Mouse (Mus musculus) liver, embryonic 12.5 days (tissue): ENCODE results near the gene D5Ertd579e. TPM values are rescaled to one million over a fixed set of nuclear protein-coding genes. Genes with fewer than 3 reads are reported as not detected.

ENCODE experiments used
- ATAC-seq: fragments of 200-750 bp; cut with Nextera tagmentation; 2 replicates; pipeline ENCODE4 v1.8.0; 2017; ENCODE audit warnings: moderate number of reproducible peaks, mild to moderate bottlenecking, moderate library complexity
- H3K27ac ChIP-seq: fragments of 300-500 bp; sonication (generic); 2 replicates; pipeline ENCODE4 v1.5.1; 2016; ENCODE audit warnings: mild to moderate bottlenecking
- H3K27me3 ChIP-seq: fragments of 300-500 bp; sonication (generic); replicated peaks from 2 replicates; pipeline ENCODE4 v1.6.1; 2016; ENCODE audit warnings: mild to moderate bottlenecking, moderate library complexity
- H3K36me3 ChIP-seq: fragments of 300-500 bp; sonication (generic); 2 replicates; pipeline ENCODE4 v1.6.1; 2016; ENCODE audit warnings: mild to moderate bottlenecking, moderate library complexity
- H3K4me1 ChIP-seq: fragments of 300-500 bp; sonication (generic); 2 replicates; pipeline ENCODE4 v1.6.1; 2016
- H3K4me2 ChIP-seq: fragments of 300-500 bp; sonication (generic); 2 replicates; pipeline ENCODE4 v1.6.1; 2016; ENCODE audit warnings: mild to moderate bottlenecking, moderate library complexity
- H3K4me3 ChIP-seq: fragments of 300-500 bp; sonication (generic); 2 replicates; pipeline ENCODE4 v1.5.1; 2016; ENCODE audit warnings: mild to moderate bottlenecking, moderate library complexity
- H3K9ac ChIP-seq: fragments of 300-500 bp; sonication (generic); 2 replicates; pipeline ENCODE4 v1.6.1; 2016; ENCODE audit warnings: mild to moderate bottlenecking, moderate library complexity
- H3K9me3 ChIP-seq: fragments of 300-500 bp; sonication (generic); replicated peaks from 2 replicates; pipeline ENCODE4 v1.6.1; 2016; ENCODE audit warnings: mild to moderate bottlenecking, moderate library complexity
- WGBS: fragments of 180-500 bp; shearing (Covaris S2); methylation state at CpG from one replicate; pipeline ENCODE4 v1.1.7; 2016; ENCODE audit not compliant: insufficient replicate concordance; 5-methylcytosine and 5-hydroxymethylcytosine counted together
- polyA plus RNA-seq: library from polyadenylated mRNA; unstranded; fragments of >200 nt; fragmentation: Nextera tagmentation; extraction: Ambion mirVana; gene quantifications from 2 replicates; pipeline ENCODE4 v1.2.1, GENCODE M21; 2016

D5Ertd579e gene
- polyA plus RNA-seq, 1 experiment from 2014 or later, result 28.5 TPM

- 11% methylated on average over 3 of the region's 3 CpGs for WGBS
- Histone ChIP-seq H3K4me3 (no peak overlapping the region), H3K27me3 (peaks cover 13% of the 10 kb centered on the region; the same call in 1 of the 2 replicates), H3K4me1 (peaks cover 29% of the 10 kb centered on the region), H3K4me2 (no peak overlapping the region), H3K9ac (no peak overlapping the region), H3K36me3 (peaks cover 17% of the 10 kb centered on the region), H3K27ac (no peak overlapping the region), H3K9me3 (no peaks in the 10 kb centered on the region)
- ATAC-seq, result no peak
Measured at GRCm38 (mm10) chr5:36595115-36595514, 100.7 kb downstream of the D5Ertd579e start.

GRCm38 (mm10) chr5:36594344-36594743, 101.5 kb downstream of the D5Ertd579e start:
- H3K9ac ChIP-seq, result no peak overlapping the region
- H3K4me3 ChIP-seq, result no peak overlapping the region
- H3K27me3 ChIP-seq, result peaks cover 13% of the 10 kb centered on the region; the same call in 1 of the 2 replicates
- H3K27ac ChIP-seq, result no peak overlapping the region
- 74% methylated on average over 3 of the region's 3 CpGs for WGBS
- no peak for ATAC-seq
- H3K4me2 ChIP-seq, result no peak overlapping the region
- no peaks in the 10 kb centered on the region for H3K9me3 ChIP-seq
- peaks cover 29% of the 10 kb centered on the region for H3K4me1 ChIP-seq
- H3K36me3 ChIP-seq, result peaks cover 10% of the 10 kb centered on the region

- no peak within 1 kb of the TSS for H3K4me3 ChIP-seq
- ATAC-seq, result no peak
Measured at GRCm38 (mm10) chr5:36593176-36593575, 102.6 kb downstream of the D5Ertd579e start, which contains the start of gene Tbc1d14. Gene Tbc1d14 (minus strand): TSS chr5:36593276.

GRCm38 (mm10) chr5:36590499-36590920, 105.3 kb downstream of the D5Ertd579e start:
- 0 out of 2 replicates have a peak, but pooled peaks have one; percentile 5 for ATAC-seq
- H3K27ac ChIP-seq, result no peak overlapping the region

More at GRCm38 (mm10) chr5:36593176-36593575, 102.6 kb downstream of the D5Ertd579e start, which contains the start of gene Tbc1d14:
- Histone ChIP-seq H3K27ac (no peak within 1 kb of the TSS), H3K36me3 (no peaks in the 10 kb centered on the region), H3K4me2 (no peak within 1 kb of the TSS), H3K4me1 (peaks cover 28% of the 10 kb centered on the region), H3K9ac (no peak within 1 kb of the TSS), H3K9me3 (no peaks in the 10 kb centered on the region), H3K27me3 (peaks cover 13% of the 10 kb centered on the region; the same call in 1 of the 2 replicates)
- WGBS, result 59% methylated on average over 5 of the region's 5 CpGs

GRCm38 (mm10) chr5:36584299-36584698, 111.5 kb downstream of the D5Ertd579e start:
- no peak overlapping the region for H3K4me2 ChIP-seq
- H3K4me1 ChIP-seq, result peaks cover 35% of the 10 kb centered on the region
- ATAC-seq, result no peak
- H3K36me3 ChIP-seq, result no peaks in the 10 kb centered on the region
- H3K27me3 ChIP-seq, result no peaks in the 10 kb centered on the region
- WGBS, result 69% methylated on average over 6 of the region's 6 CpGs
- H3K9ac ChIP-seq, result no peak overlapping the region
- H3K9me3 ChIP-seq, result no peaks in the 10 kb centered on the region
- no peak overlapping the region for H3K4me3 ChIP-seq
- H3K27ac ChIP-seq, result no peak overlapping the region

More at GRCm38 (mm10) chr5:36590499-36590920, 105.3 kb downstream of the D5Ertd579e start:
- H3K4me2 ChIP-seq, result no peak overlapping the region
- 48% methylated on average over 5 of the region's 5 CpGs for WGBS
- H3K9ac ChIP-seq, result no peak overlapping the region
- H3K4me1 ChIP-seq, result peaks cover 19% of the 10 kb centered on the region; the same call in 1 of the 2 replicates
- no peak overlapping the region for H3K4me3 ChIP-seq
- H3K36me3 ChIP-seq, result no peaks in the 10 kb centered on the region
- H3K9me3 ChIP-seq, result no peaks in the 10 kb centered on the region
- no peaks in the 10 kb centered on the region for H3K27me3 ChIP-seq

GRCm38 (mm10) chr5:36581924-36582642, 113.7 kb downstream of the D5Ertd579e start:
- H3K4me1 ChIP-seq, result peaks cover 36% of the 10 kb centered on the region
- peak overlapping the region; percentile 98 for H3K4me2 ChIP-seq
- peak; percentile 95 for ATAC-seq
- H3K27ac ChIP-seq, result peak overlapping the region; percentile 92
- H3K9ac ChIP-seq, result peak overlapping the region; percentile 83
- no peaks in the 10 kb centered on the region for H3K27me3 ChIP-seq
- no peaks in the 10 kb centered on the region for H3K36me3 ChIP-seq
- WGBS, result under 1% methylated on average over 54 of the region's 54 CpGs
- H3K4me3 ChIP-seq, result peak overlapping the region; percentile 80
- H3K9me3 ChIP-seq, result no peaks in the 10 kb centered on the region

GRCm38 (mm10) chr5:36581259-36581923, 114.4 kb downstream of the D5Ertd579e start:
- ATAC-seq, result no peak; the same call in none of the 2 replicates
- Histone ChIP-seq H3K4me2 (peak overlapping the region; percentile 98), H3K27ac (peak overlapping the region; percentile 85), H3K9ac (peak overlapping the region; percentile 84), H3K4me3 (peak overlapping the region; percentile 80), H3K9me3 (no peaks in the 10 kb centered on the region), H3K4me1 (peaks cover 39% of the 10 kb centered on the region), H3K36me3 (no peaks in the 10 kb centered on the region), H3K27me3 (no peaks in the 10 kb centered on the region)
- WGBS, result 5% methylated on average over 40 of the region's 40 CpGs

GRCm38 (mm10) chr5:36579967-36580366, 115.9 kb downstream of the D5Ertd579e start:
- H3K9ac ChIP-seq, result no peak overlapping the region
- H3K4me2 ChIP-seq, result peak overlapping the region; percentile 98; the same call in 1 of the 2 replicates
- ATAC-seq, result no peak
- H3K27ac ChIP-seq, result no peak overlapping the region
- no peaks in the 10 kb centered on the region for H3K27me3 ChIP-seq
- no peaks in the 10 kb centered on the region for H3K36me3 ChIP-seq
- H3K4me3 ChIP-seq, result no peak overlapping the region
- H3K9me3 ChIP-seq, result no peaks in the 10 kb centered on the region
- 86% methylated on average over 7 of the region's 7 CpGs for WGBS
- peaks cover 52% of the 10 kb centered on the region for H3K4me1 ChIP-seq

- 30% methylated on average over 2 of the region's 2 CpGs for WGBS
- Histone ChIP-seq H3K36me3 (no peaks in the 10 kb centered on the region), H3K4me1 (peaks cover 62% of the 10 kb centered on the region), H3K9me3 (no peaks in the 10 kb centered on the region), H3K4me3 (no peak overlapping the region), H3K4me2 (no peak overlapping the region), H3K9ac (no peak overlapping the region), H3K27me3 (no peaks in the 10 kb centered on the region), H3K27ac (no peak overlapping the region)
- ATAC-seq, result no peak
Measured at GRCm38 (mm10) chr5:36578982-36579381, 116.8 kb downstream of the D5Ertd579e start.

- 86% methylated on average over 3 of the region's 3 CpGs for WGBS
- ATAC-seq, result no peak
- no peak overlapping the region for H3K27ac ChIP-seq
- peaks cover 74% of the 10 kb centered on the region for H3K4me1 ChIP-seq
- H3K4me2 ChIP-seq, result no peak overlapping the region
- H3K36me3 ChIP-seq, result peaks cover 4% of the 10 kb centered on the region
- no peak overlapping the region for H3K4me3 ChIP-seq
- no peak overlapping the region for H3K9ac ChIP-seq
- no peaks in the 10 kb centered on the region for H3K9me3 ChIP-seq
- H3K27me3 ChIP-seq, result no peaks in the 10 kb centered on the region
Measured at GRCm38 (mm10) chr5:36576457-36576856, 119.4 kb downstream of the D5Ertd579e start.

GRCm38 (mm10) chr5:36575745-36576144, 120.1 kb downstream of the D5Ertd579e start:
- no peak overlapping the region for H3K4me2 ChIP-seq
- H3K4me3 ChIP-seq, result no peak overlapping the region
- no peak overlapping the region for H3K27ac ChIP-seq
- WGBS, result 65% methylated on average over 1 of the region's 1 CpGs
- H3K4me1 ChIP-seq, result peaks cover 71% of the 10 kb centered on the region
- no peaks in the 10 kb centered on the region for H3K27me3 ChIP-seq
- no peak overlapping the region for H3K9ac ChIP-seq
- H3K9me3 ChIP-seq, result no peaks in the 10 kb centered on the region
- peaks cover 11% of the 10 kb centered on the region for H3K36me3 ChIP-seq
- no peak for ATAC-seq

GRCm38 (mm10) chr5:36575227-36575626, 120.6 kb downstream of the D5Ertd579e start:
- no peak overlapping the region for H3K9ac ChIP-seq
- H3K27me3 ChIP-seq, result no peaks in the 10 kb centered on the region
- peaks cover 67% of the 10 kb centered on the region for H3K4me1 ChIP-seq
- H3K9me3 ChIP-seq, result no peaks in the 10 kb centered on the region
- no peak for ATAC-seq
- 76% methylated on average over 3 of the region's 3 CpGs for WGBS
- H3K36me3 ChIP-seq, result peaks cover 16% of the 10 kb centered on the region
- no peak overlapping the region for H3K4me3 ChIP-seq
- H3K4me2 ChIP-seq, result no peak overlapping the region
- H3K27ac ChIP-seq, result peak overlapping the region; percentile 88
